Mouse (Mus musculus) stomach, postnatal 0 days (tissue): ENCODE measurements around the gene Ank2. TPM values are rescaled to one million over a fixed set of nuclear protein-coding genes. Genes with fewer than 3 reads are reported as not detected.

Experiments
- ATAC-seq: fragments of 200-750 bp; cut with Nextera tagmentation; 2 replicates; pipeline ENCODE4 v1.8.0; 2017; ENCODE audit not compliant: low FRiP score, low TSS enrichment
- DNase-seq: peaks from one replicate; pipeline ENCODE4 v3.0.0-alpha.2; 2016; ENCODE audit warnings: low spot score
- H3K27ac ChIP-seq: fragments of 300-500 bp; sonication (generic); replicated peaks from 2 replicates; pipeline ENCODE4 v1.5.1; 2014; ENCODE audit warnings: mild to moderate bottlenecking, control low read depth
- H3K27me3 ChIP-seq: fragments of 300-500 bp; sonication (generic); 2 replicates; pipeline ENCODE4 v1.6.1; 2014; ENCODE audit warnings: low read length; ENCODE audit not compliant: control insufficient read depth, insufficient read depth
- H3K36me3 ChIP-seq: fragments of 300-500 bp; sonication (generic); 2 replicates; pipeline ENCODE4 v1.6.1; 2014; ENCODE audit warnings: low read length, mixed read lengths; ENCODE audit not compliant: control insufficient read depth, insufficient read depth
- H3K4me1 ChIP-seq: fragments of 300-500 bp; sonication (generic); replicated peaks from 2 replicates; pipeline ENCODE4 v1.6.1; 2014; ENCODE audit warnings: antibody characterized with exemption; ENCODE audit not compliant: control insufficient read depth, insufficient read depth
- H3K4me2 ChIP-seq: fragments of 300-500 bp; sonication (generic); replicated peaks from 2 replicates; pipeline ENCODE4 v1.6.1; 2014; ENCODE audit warnings: low read depth, mild to moderate bottlenecking, control low read depth, moderate library complexity
- H3K4me3 ChIP-seq: fragments of 300-500 bp; sonication (generic); 2 replicates; pipeline ENCODE4 v1.5.1; 2014; ENCODE audit warnings: low read depth, low read length, control low read depth
- H3K9ac ChIP-seq: fragments of 300-500 bp; sonication (generic); 2 replicates; pipeline ENCODE4 v1.6.1; 2014; ENCODE audit warnings: mild to moderate bottlenecking, low read length, control low read depth, mixed read lengths
- H3K9me3 ChIP-seq: fragments of 300-500 bp; sonication (generic); 2 replicates; pipeline ENCODE4 v1.6.1; 2016; ENCODE audit warnings: low read length; ENCODE audit not compliant: control insufficient read depth
- CTCF ChIP-seq: IDR thresholded peaks from 2 replicates; pipeline ENCODE4 v1.5.1; 2016; ENCODE audit warnings: antibody characterized with exemption, low read depth, mild to moderate bottlenecking, moderate library complexity
- EP300 ChIP-seq: optimal IDR thresholded peaks from 2 replicates; pipeline ENCODE3; 2016; ENCODE audit warnings: antibody characterized with exemption
- WGBS: fragments of 180-500 bp; shearing (Covaris S2); extraction: QIAGEN DNeasy Blood & Tissue Kit; methylation state at CpG from one replicate; pipeline ENCODE4 v1.1.7; 2014; 5-methylcytosine and 5-hydroxymethylcytosine counted together
- polyA plus RNA-seq: library from polyadenylated mRNA; unstranded; fragments of >200 nt; fragmentation: Nextera tagmentation; extraction: Ambion mirVana; gene quantifications from 2 replicates; pipeline ENCODE4 v1.2.1, GENCODE M21; 2015

Gene Ank2
- polyA plus RNA-seq, 1 experiment from 2014 or later = 12.3 TPM

DNA sequence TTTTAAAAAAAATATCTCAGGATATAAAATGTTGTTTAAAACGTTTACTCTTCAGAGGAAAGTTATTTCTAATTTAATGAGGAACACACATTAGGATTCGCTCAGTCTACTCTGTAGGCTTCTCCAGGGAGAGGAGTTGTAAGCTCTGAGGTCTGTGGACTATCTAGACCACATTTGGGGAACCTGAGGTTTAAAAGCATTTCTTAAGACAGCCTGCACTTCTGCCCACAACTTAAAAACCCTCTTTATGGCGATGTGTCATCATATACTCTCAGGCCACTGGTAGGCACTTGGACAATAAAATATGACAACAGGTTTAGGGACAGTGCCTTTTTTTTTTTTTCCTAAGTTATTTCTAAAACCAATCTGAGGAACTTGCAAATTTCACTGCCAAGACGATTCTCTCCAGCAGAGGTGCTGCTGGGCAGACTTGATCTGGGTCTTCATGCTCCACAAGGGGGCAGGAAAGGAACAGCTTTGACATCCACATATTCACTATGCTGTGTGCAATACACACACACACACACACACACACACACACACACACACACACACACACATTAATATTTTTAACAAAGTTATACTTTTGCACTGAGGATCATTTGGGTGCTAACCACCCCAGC lies 567.2 kb downstream of the Ank2 start:
- H3K4me2 ChIP-seq = no peak overlapping the region
- TF ChIP-seq CTCF = peak; percentile 77
- no peak for TF ChIP-seq EP300
- no peak for DNase-seq
- H3K36me3 ChIP-seq = no peaks in the 10 kb centered on the region
- H3K4me3 ChIP-seq = no peak overlapping the region
- no peaks in the 10 kb centered on the region for H3K27me3 ChIP-seq
- H3K27ac ChIP-seq = no peak overlapping the region
- no peaks in the 10 kb centered on the region for H3K9me3 ChIP-seq
- WGBS = 69% methylated on average over 4 of the region's 4 CpGs
- no peaks in the 10 kb centered on the region for H3K4me1 ChIP-seq
- ATAC-seq = no peak
- no peak overlapping the region for H3K9ac ChIP-seq

DNA sequence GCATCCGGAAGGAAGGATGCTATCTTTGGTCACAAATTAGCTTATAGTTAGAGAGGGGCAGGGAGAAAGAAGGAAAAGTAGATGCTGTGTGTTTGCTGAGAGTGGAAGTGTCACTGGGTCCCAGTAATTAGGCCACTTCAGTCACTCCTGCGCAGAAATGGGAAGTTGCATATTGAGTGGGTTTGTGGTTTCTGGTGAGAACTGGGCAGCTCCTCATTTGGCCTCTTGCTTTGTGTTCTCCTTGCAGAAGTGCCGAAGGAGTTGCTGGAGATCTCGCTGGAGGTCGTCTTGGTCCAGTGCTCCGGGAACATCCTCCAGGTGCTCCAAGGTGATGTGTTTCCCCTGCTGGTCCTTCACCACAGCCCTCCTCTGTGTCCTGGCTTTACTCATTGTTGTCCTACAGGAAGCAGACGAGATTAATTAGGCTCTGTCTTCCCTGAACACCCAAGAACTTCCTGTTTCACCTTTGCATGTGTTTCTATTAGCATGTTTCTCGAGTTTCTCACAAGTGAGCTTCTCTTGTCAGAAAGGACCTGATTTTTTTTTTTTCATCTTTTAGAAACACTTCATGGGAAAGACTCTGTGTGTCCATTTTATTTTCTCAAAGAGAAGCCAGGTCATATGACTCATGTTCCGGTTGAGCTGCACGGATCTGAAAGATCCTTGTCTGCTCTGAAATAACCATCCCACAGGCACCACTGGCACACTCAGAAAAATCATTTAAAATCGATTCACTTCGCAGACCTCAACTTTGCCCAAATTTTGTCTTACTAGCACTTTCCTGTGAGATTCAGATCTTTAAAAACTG lies 575.4 kb downstream of the Ank2 start:
- no peaks in the 10 kb centered on the region for H3K4me1 ChIP-seq
- TF ChIP-seq CTCF (no peak), EP300 (no peak)
- WGBS = 72% methylated on average over 12 of the region's 12 CpGs
- ATAC-seq (no peak), DNase-seq (no peak)
- no peaks in the 10 kb centered on the region for H3K9me3 ChIP-seq
- H3K27ac ChIP-seq = no peak overlapping the region
- no peak overlapping the region for H3K9ac ChIP-seq
- H3K4me2 ChIP-seq = no peak overlapping the region
- H3K36me3 ChIP-seq = no peaks in the 10 kb centered on the region
- H3K4me3 ChIP-seq = no peak overlapping the region
- no peaks in the 10 kb centered on the region for H3K27me3 ChIP-seq

DNA sequence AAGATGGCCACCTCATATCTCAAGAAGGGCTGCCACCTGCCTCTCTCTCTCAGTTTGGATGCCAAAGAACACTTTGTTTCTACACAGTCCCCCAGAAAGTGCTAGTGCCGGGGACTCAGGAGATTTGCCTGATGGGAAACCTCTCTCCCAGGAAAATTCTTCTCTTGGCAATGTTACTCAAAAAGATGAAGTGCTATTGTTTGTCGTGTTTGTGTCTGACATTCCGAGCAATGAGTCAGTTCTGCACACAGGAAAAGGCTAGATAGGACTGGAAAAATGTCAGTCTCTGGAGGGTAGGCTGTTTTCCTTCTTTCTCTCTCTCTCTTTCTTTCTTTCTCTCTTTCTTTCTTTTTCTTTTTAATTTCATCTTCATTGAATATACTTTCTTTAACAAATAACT lies 577.2 kb downstream of the Ank2 start:
- no peak overlapping the region for H3K9ac ChIP-seq
- no peak for DNase-seq
- no peak for ATAC-seq
- H3K36me3 ChIP-seq = no peaks in the 10 kb centered on the region
- no peak overlapping the region for H3K27ac ChIP-seq
- no peak overlapping the region for H3K4me2 ChIP-seq
- 39% methylated on average over 3 of the region's 3 CpGs for WGBS
- no peaks in the 10 kb centered on the region for H3K9me3 ChIP-seq
- no peak overlapping the region for H3K4me3 ChIP-seq
- no peaks in the 10 kb centered on the region for H3K27me3 ChIP-seq
- TF ChIP-seq CTCF (no peak), EP300 (no peak)
- no peaks in the 10 kb centered on the region for H3K4me1 ChIP-seq

DNA sequence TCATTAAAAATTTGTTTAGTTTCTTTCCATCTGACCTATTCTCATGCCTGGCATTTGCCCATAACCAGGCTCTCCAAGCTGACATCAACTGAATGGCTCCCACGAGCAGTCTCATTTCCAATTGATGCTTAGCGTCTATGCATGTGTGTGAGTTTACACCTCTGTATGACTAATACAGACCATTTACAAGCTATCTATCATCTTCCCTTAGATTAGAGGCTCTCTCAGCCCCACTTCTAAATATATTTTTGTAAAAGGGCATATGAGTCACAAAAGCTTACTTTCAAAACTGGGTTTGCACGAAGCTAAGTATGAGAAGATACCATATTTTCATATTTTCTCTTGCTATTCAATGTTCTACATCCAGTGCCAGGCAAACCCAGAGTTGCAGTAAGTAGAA lies 578.9 kb downstream of the Ank2 start:
- DNase-seq (no peak), ATAC-seq (no peak)
- no peak overlapping the region for H3K27ac ChIP-seq
- H3K4me3 ChIP-seq = no peak overlapping the region
- no peak overlapping the region for H3K4me2 ChIP-seq
- H3K4me1 ChIP-seq = no peaks in the 10 kb centered on the region
- WGBS = 53% methylated on average over 3 of the region's 3 CpGs
- no peaks in the 10 kb centered on the region for H3K9me3 ChIP-seq
- no peak for TF ChIP-seq CTCF
- H3K36me3 ChIP-seq = no peaks in the 10 kb centered on the region
- no peaks in the 10 kb centered on the region for H3K27me3 ChIP-seq
- H3K9ac ChIP-seq = no peak overlapping the region

DNA sequence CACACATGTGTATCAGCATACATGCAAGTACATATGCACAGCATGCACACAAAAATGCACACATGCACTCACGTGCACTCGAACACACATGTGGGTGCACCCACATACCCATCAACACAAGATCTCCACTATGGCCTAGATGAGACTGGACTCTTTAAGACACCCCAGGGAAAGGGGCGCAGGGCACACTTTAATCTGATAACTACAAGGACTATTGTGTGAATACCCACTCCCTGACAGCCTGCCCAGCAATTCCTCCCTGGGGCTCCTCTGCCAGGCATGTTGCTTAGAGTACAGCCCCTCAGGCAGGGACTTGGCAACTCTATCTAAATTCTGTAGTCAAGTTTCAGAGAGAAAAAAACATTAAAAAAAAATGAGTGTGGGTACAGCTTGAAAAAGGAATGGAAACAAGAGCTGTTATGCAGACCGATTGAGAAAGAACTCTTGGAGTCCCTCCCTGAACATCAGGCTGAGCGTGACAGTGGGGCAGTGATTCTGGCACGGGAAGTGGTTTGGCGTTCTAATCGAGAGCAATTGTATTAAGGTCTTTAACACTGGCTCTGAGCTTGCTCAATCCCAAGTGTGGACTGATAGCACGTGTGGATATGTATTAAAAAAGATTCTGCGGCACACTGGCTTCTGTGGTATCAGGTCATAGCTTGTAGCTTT lies 580.2 kb downstream of the Ank2 start:
- Histone ChIP-seq H3K27ac (no peak overlapping the region), H3K9me3 (no peaks in the 10 kb centered on the region), H3K4me2 (no peak overlapping the region), H3K9ac (no peak overlapping the region), H3K27me3 (no peaks in the 10 kb centered on the region), H3K4me1 (no peaks in the 10 kb centered on the region), H3K4me3 (no peak overlapping the region), H3K36me3 (no peaks in the 10 kb centered on the region)
- WGBS = 78% methylated on average over 10 of the region's 10 CpGs
- ATAC-seq = no peak
- no peak for DNase-seq
- TF ChIP-seq CTCF (no peak), EP300 (no peak)

DNA sequence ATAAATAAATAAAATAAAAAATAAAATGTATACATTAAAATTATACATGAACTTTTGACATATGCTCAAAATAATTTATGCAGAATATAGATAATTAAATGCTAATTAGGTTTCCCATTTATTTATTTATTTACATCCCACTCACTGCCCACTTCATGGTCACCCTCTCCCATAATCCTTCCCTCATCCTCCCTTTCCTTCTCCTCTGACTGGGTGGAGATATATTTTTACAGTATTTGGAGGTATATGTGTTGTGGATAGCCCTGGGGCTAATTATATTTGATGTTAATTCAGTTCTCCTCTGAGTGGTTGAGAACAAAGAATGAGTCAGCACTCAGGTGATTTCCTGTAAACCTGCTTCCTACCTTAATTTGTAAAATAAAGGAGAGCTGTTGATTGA lies 582.8 kb downstream of the Ank2 start:
- DNase-seq (no peak), ATAC-seq (no peak)
- no peak overlapping the region for H3K9ac ChIP-seq
- H3K36me3 ChIP-seq = no peaks in the 10 kb centered on the region
- no peak overlapping the region for H3K4me3 ChIP-seq
- no peak overlapping the region for H3K27ac ChIP-seq
- TF ChIP-seq CTCF (no peak), EP300 (no peak)
- no peaks in the 10 kb centered on the region for H3K27me3 ChIP-seq
- H3K4me2 ChIP-seq = no peak overlapping the region
- no peaks in the 10 kb centered on the region for H3K9me3 ChIP-seq
- H3K4me1 ChIP-seq = no peaks in the 10 kb centered on the region
